ENCODE assay signal across 17 mouse cellular contexts in the genomic region with DNA sequence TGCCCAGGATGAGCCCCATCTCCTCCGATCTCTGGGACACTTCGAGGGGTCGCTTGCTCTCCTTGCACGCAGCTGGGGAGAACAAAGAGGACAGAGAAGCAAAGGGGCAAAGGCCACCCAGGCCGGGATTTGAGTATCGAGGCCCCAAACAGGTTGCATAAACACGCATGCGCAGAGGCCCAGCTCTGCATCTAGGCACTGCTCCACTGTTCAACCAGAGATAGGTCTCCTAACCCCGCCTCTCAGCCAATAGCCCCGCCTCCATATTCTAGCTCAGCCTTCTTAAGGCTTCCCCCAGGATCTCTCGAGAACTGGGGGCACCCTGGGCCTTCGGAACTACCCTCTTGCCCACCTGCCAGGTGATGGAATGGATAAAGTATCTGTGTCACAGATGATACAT. TPM values are rescaled to one million over a fixed set of nuclear protein-coding genes. Genes with fewer than 3 reads are reported as not detected.
DNase-seq lines count a peak whose midpoint lies in the region; ATAC-seq lines count a peak whose summit lies in the region.
"Had no signal": no experiment of that assay in that cellular context is flagged by ENCODE, and none has a peak within 500 bp of the region (broad histone marks: within the 10 kb centered on the region; RNA-seq: fewer than 3 reads in every experiment).

No protein-coding gene starts in this region.

- H3K9me3 ChIP-seq in hindbrain, embryonic 10.5 days, result no peaks in the 10 kb centered on the region
- H3K9me3 ChIP-seq in hindbrain, embryonic 13.5 days, result no peaks in the 10 kb centered on the region
- H3K9me3 ChIP-seq in midbrain, embryonic 13.5 days, result no peaks in the 10 kb centered on the region
- H3K9me3 ChIP-seq in midbrain, embryonic 16.5 days (replicated peaks; ENCODE audit: control insufficient read depth, low read length, poor library complexity, severe bottlenecking), result no peaks in the 10 kb centered on the region
- H3K9me3 ChIP-seq: embryonic facial prominence, embryonic 13.5 days; forebrain, embryonic 15.5 days; hindbrain, embryonic 15.5 days; kidney, embryonic 15.5 days; liver, embryonic 15.5 days had no signal

- H3K4me2 ChIP-seq in hindbrain, embryonic 13.5 days, result no peak overlapping the region
- no peak overlapping the region for H3K4me2 ChIP-seq in midbrain, embryonic 13.5 days (replicated peaks)
- no peak overlapping the region for H3K4me2 ChIP-seq in midbrain, embryonic 16.5 days (ENCODE audit: low read length)
- H3K4me2 ChIP-seq: embryonic facial prominence, embryonic 13.5 days; forebrain, embryonic 15.5 days; hindbrain, embryonic 15.5 days; kidney, embryonic 15.5 days; liver, embryonic 15.5 days had no signal

- ATAC-seq in hindbrain, embryonic 13.5 days (ENCODE audit: low FRiP score), result no peak
- ATAC-seq in midbrain, embryonic 13.5 days, result no peak
- no peak for ATAC-seq in midbrain, embryonic 16.5 days
- ATAC-seq: activated CD4-positive, CD25-positive, alpha-beta regulatory T cell, adult 4 months; intestine, embryonic 16.5 days; lung, postnatal 0 days had no signal

- 0 out of 2 replicates have a peak, but pooled peaks cover 6% of the 10 kb centered on the region for H3K36me3 ChIP-seq in hindbrain, embryonic 10.5 days
- H3K36me3 ChIP-seq in hindbrain, embryonic 13.5 days, result no peaks in the 10 kb centered on the region
- H3K36me3 ChIP-seq in midbrain, embryonic 13.5 days, result no peaks in the 10 kb centered on the region
- no peaks in the 10 kb centered on the region for H3K36me3 ChIP-seq in midbrain, embryonic 16.5 days (ENCODE audit: control insufficient read depth, insufficient read depth, low read length)
- H3K36me3 ChIP-seq: forebrain, embryonic 15.5 days; hindbrain, embryonic 15.5 days; liver, embryonic 15.5 days had no signal

- no peak overlapping the region for H3K4me3 ChIP-seq in hindbrain, embryonic 10.5 days
- H3K4me3 ChIP-seq in hindbrain, embryonic 13.5 days, result no peak overlapping the region
- no peak overlapping the region for H3K4me3 ChIP-seq in midbrain, embryonic 13.5 days (replicated peaks)
- H3K4me3 ChIP-seq in midbrain, embryonic 16.5 days (ENCODE audit: low read depth, low read length), result no peak overlapping the region
- H3K4me3 ChIP-seq: embryonic facial prominence, embryonic 13.5 days; forebrain, embryonic 15.5 days; hindbrain, embryonic 15.5 days; kidney, embryonic 15.5 days; liver, embryonic 15.5 days had no signal

- no peaks in the 10 kb centered on the region; the same call in 1 of the 2 replicates for H3K27me3 ChIP-seq in hindbrain, embryonic 10.5 days (ENCODE audit: insufficient read depth, poor library complexity, severe bottlenecking)
- 0 out of 2 replicates have a peak, but pooled peaks cover 4% of the 10 kb centered on the region for H3K27me3 ChIP-seq in hindbrain, embryonic 13.5 days
- H3K27me3 ChIP-seq in midbrain, embryonic 13.5 days, result no peaks in the 10 kb centered on the region
- H3K27me3 ChIP-seq in midbrain, embryonic 16.5 days (ENCODE audit: control insufficient read depth, insufficient read depth, low read depth, low read length), result no peaks in the 10 kb centered on the region
- H3K27me3 ChIP-seq: embryonic facial prominence, embryonic 13.5 days; forebrain, embryonic 15.5 days; hindbrain, embryonic 15.5 days; kidney, embryonic 15.5 days; liver, embryonic 15.5 days had no signal

- H3K9ac ChIP-seq in hindbrain, embryonic 13.5 days, result no peak overlapping the region
- 0 out of 2 replicates have a peak overlapping the region, but pooled peaks have one; percentile 2 for H3K9ac ChIP-seq in midbrain, embryonic 13.5 days (replicated peaks)
- no peak overlapping the region for H3K9ac ChIP-seq in midbrain, embryonic 16.5 days (ENCODE audit: low read depth, low read length)
- H3K9ac ChIP-seq: embryonic facial prominence, embryonic 13.5 days; forebrain, embryonic 15.5 days; hindbrain, embryonic 15.5 days; kidney, embryonic 15.5 days; liver, embryonic 15.5 days had no signal

- 44% methylated on average over 12 of the region's 12 CpGs for WGBS in hindbrain, embryonic 10.5 days
- WGBS in hindbrain, embryonic 13.5 days, result 55% methylated on average over 12 of the region's 12 CpGs
- 43% methylated on average over 12 of the region's 12 CpGs for WGBS in midbrain, embryonic 13.5 days
- 48% methylated on average over 12 of the region's 12 CpGs for WGBS in midbrain, embryonic 16.5 days

- peak overlapping the region; percentile 50; the same call in 1 of the 2 replicates for H3K27ac ChIP-seq in hindbrain, embryonic 10.5 days
- H3K27ac ChIP-seq in hindbrain, embryonic 13.5 days, result no peak overlapping the region
- H3K27ac ChIP-seq in midbrain, embryonic 13.5 days, result no peak overlapping the region
- H3K27ac ChIP-seq in midbrain, embryonic 16.5 days (ENCODE audit: low read length), result no peak overlapping the region
- H3K27ac ChIP-seq: embryonic facial prominence, embryonic 13.5 days; kidney, embryonic 15.5 days; liver, embryonic 15.5 days had no signal

- peak; percentile 25 for DNase-seq in hindbrain, embryonic 10.5 days (ENCODE audit: low spot score)
- peak; percentile 16 for DNase-seq in c-Kit-positive CD71-positive TER-119-positive erythroid progenitor cells, embryonic 14.5 days (ENCODE audit: low spot score)
- DNase-seq in right cerebral cortex, postnatal 10 days (ENCODE audit: low spot score in 2 of 2), result no peak
- no peak for DNase-seq in cerebellum, adult 11-12 months
- DNase-seq: B cell, adult 2 months; gastrocnemius, postnatal 36 days had no signal

- peaks cover 37% of the 10 kb centered on the region for H3K4me1 ChIP-seq in hindbrain, embryonic 10.5 days (replicated peaks)
- peaks cover 3% of the 10 kb centered on the region; the same call in 1 of the 2 replicates for H3K4me1 ChIP-seq in hindbrain, embryonic 13.5 days (replicated peaks)
- no peaks in the 10 kb centered on the region for H3K4me1 ChIP-seq in midbrain, embryonic 13.5 days (replicated peaks)
- H3K4me1 ChIP-seq in midbrain, embryonic 16.5 days (ENCODE audit: control insufficient read depth, insufficient read depth, low read length), result no peaks in the 10 kb centered on the region

RNA-seq across cellular contexts. Expression of gene Ptpru, which starts 40.2 kb away (rescaled TPM):
- 17.0 and 17.2 TPM in 2 replicates for polyA plus RNA-seq in hindbrain, embryonic 10.5 days (2016; fragmentation: Nextera tagmentation; extraction: Ambion mirVana)
- polyA plus RNA-seq in hindbrain, embryonic 13.5 days (2015; fragmentation: Nextera tagmentation; extraction: Ambion mirVana), result 13.2 and 18.6 TPM in 2 replicates
- polyA plus RNA-seq in midbrain, embryonic 13.5 days (2015; fragmentation: Nextera tagmentation; extraction: Ambion mirVana), result 17.2 and 18.9 TPM in 2 replicates
- 29.3 and 31.5 TPM in 2 replicates for polyA plus RNA-seq in midbrain, embryonic 16.5 days (2015; fragmentation: Nextera tagmentation; extraction: Ambion mirVana)

RNA-seq across cellular contexts. Expression of gene Mecr, which starts 45.4 kb away (rescaled TPM):
- 47.0 and 58.6 TPM in 2 replicates for polyA plus RNA-seq in hindbrain, embryonic 10.5 days (2016; fragmentation: Nextera tagmentation; extraction: Ambion mirVana)
- 36.9 and 38.5 TPM in 2 replicates for polyA plus RNA-seq in hindbrain, embryonic 13.5 days (2015; fragmentation: Nextera tagmentation; extraction: Ambion mirVana)
- polyA plus RNA-seq in midbrain, embryonic 13.5 days (2015; fragmentation: Nextera tagmentation; extraction: Ambion mirVana), result 38.0 and 38.3 TPM in 2 replicates
- 37.2 and 43.0 TPM in 2 replicates for polyA plus RNA-seq in midbrain, embryonic 16.5 days (2015; fragmentation: Nextera tagmentation; extraction: Ambion mirVana)

Comparison
In these comparisons a context has a peak if more than half of its experiments do, and no peak if none do; other contexts are left out.
1. DNase-seq: peak in hindbrain, embryonic 10.5 days (single experiment) and c-Kit-positive CD71-positive TER-119-positive erythroid progenitor cells, embryonic 14.5 days (single experiment); none in right cerebral cortex, postnatal 10 days (0 of 2) and cerebellum, adult 11-12 months (single experiment).